Mouse (Mus musculus) G1E (cell line): ENCODE results near the gene Hdac8. TPM values are rescaled to one million over a fixed set of nuclear protein-coding genes. Genes with fewer than 3 reads are reported as not detected.

Source experiments
- ATAC-seq: 2 replicates; pipeline ENCODE4 v1.8.0; 2016; ENCODE audit warnings: mild to moderate bottlenecking; ENCODE audit not compliant: insufficient number of reproducible peaks, poor library complexity, low FRiP score, severe bottlenecking; ENCODE audit errors: extremely low read depth
- DNase-seq: peaks from one replicate; pipeline ENCODE4 v3.0.0; 2012; ENCODE audit warnings: low spot score
- H3K27me3 ChIP-seq: 2 replicates; pipeline ENCODE4 v1.6.1; 2012; ENCODE audit warnings: mild to moderate bottlenecking, low read length, inconsistent platforms; ENCODE audit not compliant: insufficient read depth
- H3K36me3 ChIP-seq: replicated peaks from 2 replicates; pipeline ENCODE3; 2012; ENCODE audit warnings: mild to moderate bottlenecking, inconsistent platforms
- H3K4me1 ChIP-seq: 2 replicates; pipeline ENCODE4 v1.6.1; 2012; ENCODE audit warnings: low read depth, low read length, inconsistent platforms, mixed read lengths; ENCODE audit not compliant: insufficient read depth
- H3K4me3 ChIP-seq: 2 replicates; pipeline ENCODE4 v1.5.1; 2012; ENCODE audit warnings: low read depth, mild to moderate bottlenecking, inconsistent platforms, low read length, moderate library complexity, mixed read lengths
- H3K9me3 ChIP-seq: replicated peaks from 2 replicates; pipeline ENCODE4 v1.6.1; 2012; ENCODE audit warnings: inconsistent platforms
- CTCF ChIP-seq: IDR thresholded peaks from 2 replicates; pipeline ENCODE4 v1.5.1; 2012; ENCODE audit warnings: low read depth, low read length, inconsistent platforms, mixed read lengths
- GATA1 ChIP-seq: IDR thresholded peaks from 2 replicates; pipeline ENCODE4 v1.6.1; 2012; ENCODE audit warnings: borderline replicate concordance, low read length, inconsistent platforms, mixed read lengths
- GATA2 ChIP-seq: IDR thresholded peaks from 2 replicates; pipeline ENCODE4 v1.6.1; 2012; ENCODE audit warnings: low read depth, low read length, inconsistent platforms, borderline replicate concordance
- POLR2AphosphoS5 ChIP-seq: IDR thresholded peaks from 2 replicates; pipeline ENCODE4 v1.6.1; 2012; ENCODE audit warnings: low read depth, low read length, inconsistent platforms; ENCODE audit not compliant: insufficient replicate concordance
- TAL1 ChIP-seq: conservative IDR thresholded peaks from 2 replicates; pipeline ENCODE4 v1.6.1; 2012; ENCODE audit warnings: low read depth, low read length, inconsistent platforms, mixed read lengths
- polyA plus RNA-seq: library from polyadenylated mRNA; stranded (reverse); fragments of >175 nt; gene quantifications from 2 replicates; pipeline ENCODE4 v1.2.3, GENCODE M21; 2012
- total RNA-seq, 2 experiments: library from RNA; stranded (forward) in 1 of 2; stranded (reverse) in 1 of 2; fragments of 200-1000 nt in 1 of 2; fragments of >200 nt in 1 of 2; fragmentation: Nextera tagmentation in 1 of 2; gene quantifications; 2 replicates each; pipeline ENCODE4 v1.2.3; 2014 to 2017

Hdac8 gene
- total and polyA plus RNA-seq, 3 experiments, result 7.5 to 17.6 (median 13.3) TPM

DNA sequence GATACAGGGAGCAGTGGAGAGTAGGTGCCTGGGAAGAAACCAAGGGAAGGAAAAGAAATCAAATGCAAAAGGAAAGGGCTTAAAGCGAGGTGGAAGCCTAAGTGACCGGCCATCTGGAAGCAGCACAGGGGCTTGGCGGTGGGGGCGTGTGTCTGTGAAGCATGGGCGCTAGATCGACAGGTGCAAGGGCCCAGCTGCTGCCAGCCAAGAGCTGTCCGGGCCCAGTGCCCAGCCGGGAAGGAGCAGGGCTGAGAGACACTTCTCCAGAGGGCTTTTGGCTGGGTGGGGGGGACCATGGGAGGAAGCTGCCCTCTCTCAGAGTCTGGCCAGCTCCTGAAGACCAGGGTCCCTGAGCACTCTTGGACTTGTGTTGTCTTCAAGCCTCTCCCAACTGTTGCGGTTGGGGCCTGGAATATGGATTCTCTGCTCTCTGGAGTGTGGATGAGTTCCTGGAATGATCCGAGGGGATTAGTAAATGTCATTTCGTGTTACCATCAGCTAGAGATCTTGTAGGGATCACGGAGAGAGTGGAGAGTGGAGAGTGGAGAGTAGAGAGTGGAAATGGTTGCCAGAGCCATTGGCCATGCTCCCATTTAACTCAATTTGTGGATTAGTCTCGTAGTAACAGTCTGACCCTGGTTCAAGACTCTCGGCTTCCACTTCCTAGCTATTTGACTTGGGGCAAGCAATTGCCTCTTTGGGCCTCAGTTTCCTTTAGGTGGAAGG lies 242.4 kb downstream of the Hdac8 start:
- Histone ChIP-seq H3K36me3 (no peaks in the 10 kb centered on the region), H3K27me3 (no peaks in the 10 kb centered on the region), H3K4me1 (no peaks in the 10 kb centered on the region), H3K4me3 (no peak overlapping the region), H3K9me3 (no peaks in the 10 kb centered on the region)
- DNase-seq (no peak), ATAC-seq (no peak)
- no peak for TF ChIP-seq TAL1

GRCm38 (mm10) chrX:102259772-102260171 lies 245.4 kb downstream of the Hdac8 start:
- ATAC-seq (no peak), DNase-seq (no peak)
- TF ChIP-seq GATA2 (no peak), CTCF (no peak), POLR2AphosphoS5 (no peak), TAL1 (no peak)
- Histone ChIP-seq H3K36me3 (no peaks in the 10 kb centered on the region), H3K4me1 (no peaks in the 10 kb centered on the region), H3K9me3 (no peaks in the 10 kb centered on the region), H3K27me3 (no peaks in the 10 kb centered on the region), H3K4me3 (no peak overlapping the region)

DNA sequence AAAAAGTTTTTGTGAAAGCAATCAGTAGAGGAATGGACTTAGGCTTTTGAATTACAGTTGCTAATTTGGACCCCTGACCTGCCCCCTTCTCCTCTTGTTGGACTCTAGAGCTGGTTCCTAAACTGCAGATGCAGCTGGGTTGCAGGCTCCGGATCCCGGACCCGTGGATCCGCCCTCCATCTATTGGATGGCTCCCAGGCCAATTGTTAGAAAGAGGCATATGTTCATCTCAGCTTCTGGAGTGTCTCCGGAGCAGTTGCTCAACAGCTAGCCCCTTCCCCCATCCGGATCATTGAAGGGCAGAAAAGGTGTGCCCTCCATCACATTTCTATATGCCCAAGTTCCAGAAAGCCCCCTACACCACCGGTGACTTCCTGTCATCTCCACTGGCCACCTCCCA lies 251.3 kb downstream of the Hdac8 start:
- Histone ChIP-seq H3K27me3 (peaks cover 43% of the 10 kb centered on the region), H3K9me3 (no peaks in the 10 kb centered on the region), H3K36me3 (no peaks in the 10 kb centered on the region), H3K4me1 (no peaks in the 10 kb centered on the region), H3K4me3 (no peak overlapping the region)
- DNase-seq (no peak), ATAC-seq (no peak)
- TF ChIP-seq GATA1 (no peak), GATA2 (no peak), POLR2AphosphoS5 (no peak), CTCF (no peak), TAL1 (no peak)

- peaks cover 48% of the 10 kb centered on the region for H3K27me3 ChIP-seq
- peak; percentile 40 for ATAC-seq
Measured at GRCm38 (mm10) chrX:102251937-102252860, 253.0 kb downstream of the Hdac8 start, which contains the start of gene Cited1. Cited1 (minus strand) TSS chrX:102252181.

GRCm38 (mm10) chrX:102251221-102251936 lies 253.8 kb downstream of the Hdac8 start:
- no peaks in the 10 kb centered on the region for H3K4me1 ChIP-seq
- H3K4me3 ChIP-seq, result no peak overlapping the region; the same call in 1 of the 2 replicates
- H3K9me3 ChIP-seq, result no peaks in the 10 kb centered on the region
- DNase-seq (peak; percentile 4), ATAC-seq (no peak)
- TF ChIP-seq CTCF (no peak), POLR2AphosphoS5 (no peak), GATA1 (no peak), TAL1 (no peak), GATA2 (no peak)
- peaks cover 2% of the 10 kb centered on the region for H3K36me3 ChIP-seq
- H3K27me3 ChIP-seq, result peaks cover 48% of the 10 kb centered on the region

More at GRCm38 (mm10) chrX:102251937-102252860, 253.0 kb downstream of the Hdac8 start, which contains the start of gene Cited1:
- no peak for TF ChIP-seq POLR2AphosphoS5
- no peak for TF ChIP-seq GATA1
- no peak for TF ChIP-seq CTCF
- TF ChIP-seq GATA2, result no peak
- no peak for TF ChIP-seq TAL1
- Histone ChIP-seq H3K9me3 (no peaks in the 10 kb centered on the region), H3K4me3 (no peak within 1 kb of the TSS; the same call in 1 of the 2 replicates), H3K36me3 (peaks cover 2% of the 10 kb centered on the region), H3K4me1 (no peaks in the 10 kb centered on the region)
- peak; percentile 14 for DNase-seq

GRCm38 (mm10) chrX:102250891-102251170 lies 254.3 kb downstream of the Hdac8 start:
- no peaks in the 10 kb centered on the region for H3K9me3 ChIP-seq
- H3K4me1 ChIP-seq, result no peaks in the 10 kb centered on the region
- peaks cover 2% of the 10 kb centered on the region for H3K36me3 ChIP-seq
- ATAC-seq, result no peak
- peaks cover 48% of the 10 kb centered on the region for H3K27me3 ChIP-seq
- TF ChIP-seq POLR2AphosphoS5, result no peak
- TF ChIP-seq GATA1, result no peak
- no peak for TF ChIP-seq TAL1
- no peak for TF ChIP-seq CTCF
- TF ChIP-seq GATA2, result no peak
- H3K4me3 ChIP-seq, result no peak overlapping the region; the same call in 1 of the 2 replicates
- peak; percentile 4 for DNase-seq
